Mouse (Mus musculus): ENCODE results near the gene Sergef. TPM values are rescaled to one million over a fixed set of nuclear protein-coding genes. Genes with fewer than 3 reads are reported as not detected.

Gene Sergef
- polyA plus RNA-seq, 1 experiment from 2014 or later = 13.3 TPM

- no peak overlapping the region for H3K27ac ChIP-seq (ENCODE audit: low read length)
- no peaks in the 10 kb centered on the region for H3K27me3 ChIP-seq (ENCODE audit: control insufficient read depth, insufficient read depth, low read depth, low read length)
- H3K9me3 ChIP-seq (ENCODE audit: control insufficient read depth, low read length) = no peaks in the 10 kb centered on the region
- no peaks in the 10 kb centered on the region for H3K36me3 ChIP-seq (ENCODE audit: control insufficient read depth, insufficient read depth, low read length)
- 71% methylated on average over 12 of the region's 12 CpGs for WGBS
- H3K4me3 ChIP-seq (ENCODE audit: low read length) = no peak overlapping the region
- no peaks in the 10 kb centered on the region for H3K4me1 ChIP-seq (replicated peaks; ENCODE audit: control insufficient read depth, insufficient read depth, low read length)
- ATAC-seq (ENCODE audit: low read depth) = no peak
- H3K9ac ChIP-seq (ENCODE audit: low read length) = no peak overlapping the region
- H3K4me2 ChIP-seq (ENCODE audit: low read depth, low read length) = no peak overlapping the region
Measured at GRCm38 (mm10) chr7:46589181-46589580, 50.4 kb downstream of the Sergef start.

- no peak overlapping the region for H3K27ac ChIP-seq (ENCODE audit: low read length)
Measured at GRCm38 (mm10) chr7:46588005-46588404, 51.6 kb downstream of the Sergef start.

GRCm38 (mm10) chr7:46587466-46587865, 52.1 kb downstream of the Sergef start:
- Histone ChIP-seq H3K9me3 (ENCODE audit: control insufficient read depth, low read length) (no peaks in the 10 kb centered on the region), H3K27me3 (ENCODE audit: control insufficient read depth, insufficient read depth, low read depth, low read length) (no peaks in the 10 kb centered on the region), H3K4me3 (ENCODE audit: low read length) (no peak overlapping the region), H3K36me3 (ENCODE audit: control insufficient read depth, insufficient read depth, low read length) (no peaks in the 10 kb centered on the region), H3K9ac (ENCODE audit: low read length) (no peak overlapping the region), H3K4me1 (replicated peaks; ENCODE audit: control insufficient read depth, insufficient read depth, low read length) (no peaks in the 10 kb centered on the region), H3K4me2 (ENCODE audit: low read depth, low read length) (no peak overlapping the region), H3K27ac (ENCODE audit: low read length) (no peak overlapping the region)
- ATAC-seq (ENCODE audit: low read depth) = no peak
- 46% methylated on average over 17 of the region's 17 CpGs for WGBS

More at GRCm38 (mm10) chr7:46588005-46588404, 51.6 kb downstream of the Sergef start:
- H3K4me2 ChIP-seq (ENCODE audit: low read depth, low read length) = no peak overlapping the region
- no peak overlapping the region for H3K9ac ChIP-seq (ENCODE audit: low read length)
- ATAC-seq (ENCODE audit: low read depth) = no peak
- 74% methylated on average over 7 of the region's 7 CpGs for WGBS
- no peaks in the 10 kb centered on the region for H3K27me3 ChIP-seq (ENCODE audit: control insufficient read depth, insufficient read depth, low read depth, low read length)
- no peaks in the 10 kb centered on the region for H3K9me3 ChIP-seq (ENCODE audit: control insufficient read depth, low read length)
- H3K4me1 ChIP-seq (replicated peaks; ENCODE audit: control insufficient read depth, insufficient read depth, low read length) = no peaks in the 10 kb centered on the region
- no peaks in the 10 kb centered on the region for H3K36me3 ChIP-seq (ENCODE audit: control insufficient read depth, insufficient read depth, low read length)
- H3K4me3 ChIP-seq (ENCODE audit: low read length) = no peak overlapping the region

GRCm38 (mm10) chr7:46586621-46587216, 52.9 kb downstream of the Sergef start:
- H3K9ac ChIP-seq (ENCODE audit: low read length) = no peak overlapping the region
- no peaks in the 10 kb centered on the region for H3K9me3 ChIP-seq (ENCODE audit: control insufficient read depth, low read length)
- H3K27ac ChIP-seq (ENCODE audit: low read length) = no peak overlapping the region
- ATAC-seq (ENCODE audit: low read depth) = no peak
- 77% methylated on average over 10 of the region's 10 CpGs for WGBS
- H3K27me3 ChIP-seq (ENCODE audit: control insufficient read depth, insufficient read depth, low read depth, low read length) = no peaks in the 10 kb centered on the region
- H3K4me3 ChIP-seq (ENCODE audit: low read length) = no peak overlapping the region
- H3K36me3 ChIP-seq (ENCODE audit: control insufficient read depth, insufficient read depth, low read length) = no peaks in the 10 kb centered on the region
- no peaks in the 10 kb centered on the region for H3K4me1 ChIP-seq (replicated peaks; ENCODE audit: control insufficient read depth, insufficient read depth, low read length)
- no peak overlapping the region for H3K4me2 ChIP-seq (ENCODE audit: low read depth, low read length)

GRCm38 (mm10) chr7:46582750-46583149, 56.9 kb downstream of the Sergef start:
- WGBS = 90% methylated on average over 6 of the region's 6 CpGs
- Histone ChIP-seq H3K4me3 (ENCODE audit: low read length) (no peak overlapping the region), H3K4me2 (ENCODE audit: low read depth, low read length) (no peak overlapping the region), H3K27me3 (ENCODE audit: control insufficient read depth, insufficient read depth, low read depth, low read length) (no peaks in the 10 kb centered on the region), H3K9me3 (ENCODE audit: control insufficient read depth, low read length) (no peaks in the 10 kb centered on the region), H3K9ac (ENCODE audit: low read length) (no peak overlapping the region), H3K27ac (ENCODE audit: low read length) (no peak overlapping the region), H3K36me3 (ENCODE audit: control insufficient read depth, insufficient read depth, low read length) (no peaks in the 10 kb centered on the region), H3K4me1 (replicated peaks; ENCODE audit: control insufficient read depth, insufficient read depth, low read length) (no peaks in the 10 kb centered on the region)
- ATAC-seq (ENCODE audit: low read depth) = no peak

GRCm38 (mm10) chr7:46581358-46581930, 58.2 kb downstream of the Sergef start:
- H3K4me1 ChIP-seq (replicated peaks; ENCODE audit: control insufficient read depth, insufficient read depth, low read length) = no peaks in the 10 kb centered on the region
- 74% methylated on average over 8 of the region's 8 CpGs for WGBS
- no peak overlapping the region for H3K4me2 ChIP-seq (ENCODE audit: low read depth, low read length)
- no peak for ATAC-seq (ENCODE audit: low read depth)
- no peaks in the 10 kb centered on the region for H3K36me3 ChIP-seq (ENCODE audit: control insufficient read depth, insufficient read depth, low read length)
- H3K27ac ChIP-seq (ENCODE audit: low read length) = no peak overlapping the region
- no peak overlapping the region for H3K9ac ChIP-seq (ENCODE audit: low read length)
- H3K9me3 ChIP-seq (ENCODE audit: control insufficient read depth, low read length) = no peaks in the 10 kb centered on the region
- H3K4me3 ChIP-seq (ENCODE audit: low read length) = no peak overlapping the region
- no peaks in the 10 kb centered on the region for H3K27me3 ChIP-seq (ENCODE audit: control insufficient read depth, insufficient read depth, low read depth, low read length)

- no peak for ATAC-seq (ENCODE audit: low read depth)
- Histone ChIP-seq H3K27me3 (ENCODE audit: control insufficient read depth, insufficient read depth, low read depth, low read length) (no peaks in the 10 kb centered on the region), H3K4me1 (replicated peaks; ENCODE audit: control insufficient read depth, insufficient read depth, low read length) (no peaks in the 10 kb centered on the region), H3K27ac (ENCODE audit: low read length) (no peak overlapping the region), H3K36me3 (ENCODE audit: control insufficient read depth, insufficient read depth, low read length) (no peaks in the 10 kb centered on the region), H3K9me3 (ENCODE audit: control insufficient read depth, low read length) (no peaks in the 10 kb centered on the region), H3K9ac (ENCODE audit: low read length) (no peak overlapping the region), H3K4me2 (ENCODE audit: low read depth, low read length) (no peak overlapping the region), H3K4me3 (ENCODE audit: low read length) (no peak overlapping the region)
- 81% methylated on average over 5 of the region's 5 CpGs for WGBS
Measured at GRCm38 (mm10) chr7:46578091-46578490, 61.5 kb downstream of the Sergef start.

GRCm38 (mm10) chr7:46575897-46576296, 63.7 kb downstream of the Sergef start:
- WGBS = 83% methylated on average over 2 of the region's 2 CpGs

GRCm38 (mm10) chr7:46572803-46573594, 66.6 kb downstream of the Sergef start:
- H3K9ac ChIP-seq (ENCODE audit: low read length) = no peak overlapping the region
- no peak for ATAC-seq (ENCODE audit: low read depth)
- H3K9me3 ChIP-seq (ENCODE audit: control insufficient read depth, low read length) = no peaks in the 10 kb centered on the region
- H3K4me3 ChIP-seq (ENCODE audit: low read length) = no peak overlapping the region
- no peak overlapping the region for H3K27ac ChIP-seq (ENCODE audit: low read length)
- H3K27me3 ChIP-seq (ENCODE audit: control insufficient read depth, insufficient read depth, low read depth, low read length) = no peaks in the 10 kb centered on the region
- H3K36me3 ChIP-seq (ENCODE audit: control insufficient read depth, insufficient read depth, low read length) = no peaks in the 10 kb centered on the region
- no peaks in the 10 kb centered on the region for H3K4me1 ChIP-seq (replicated peaks; ENCODE audit: control insufficient read depth, insufficient read depth, low read length)
- H3K4me2 ChIP-seq (ENCODE audit: low read depth, low read length) = no peak overlapping the region
- 74% methylated on average over 15 of the region's 15 CpGs for WGBS

More at GRCm38 (mm10) chr7:46575897-46576296, 63.7 kb downstream of the Sergef start:
- H3K9me3 ChIP-seq (ENCODE audit: control insufficient read depth, low read length) = no peaks in the 10 kb centered on the region
- H3K4me3 ChIP-seq (ENCODE audit: low read length) = no peak overlapping the region
- no peak for ATAC-seq (ENCODE audit: low read depth)
- H3K27me3 ChIP-seq (ENCODE audit: control insufficient read depth, insufficient read depth, low read depth, low read length) = no peaks in the 10 kb centered on the region
- H3K27ac ChIP-seq (ENCODE audit: low read length) = no peak overlapping the region
- H3K4me2 ChIP-seq (ENCODE audit: low read depth, low read length) = no peak overlapping the region
- H3K9ac ChIP-seq (ENCODE audit: low read length) = no peak overlapping the region
- H3K4me1 ChIP-seq (replicated peaks; ENCODE audit: control insufficient read depth, insufficient read depth, low read length) = no peaks in the 10 kb centered on the region
- H3K36me3 ChIP-seq (ENCODE audit: control insufficient read depth, insufficient read depth, low read length) = no peaks in the 10 kb centered on the region
